Mouse (Mus musculus): ENCODE data around the gene Smc1b. TPM values are rescaled to one million over a fixed set of nuclear protein-coding genes. Genes with fewer than 3 reads are reported as not detected.

Gene Smc1b
- polyA plus RNA-seq, 1 experiment from 2014 or later = 0.39 TPM

Other genes starting within 250 kb of the Smc1b start
- 0.38 and 0.44 TPM in 2 replicates for gene Gm29666, start 211.9 kb downstream of the Smc1b start, polyA plus RNA-seq (2015; fragmentation: Nextera tagmentation; extraction: Ambion mirVana)
- gene Nup50, start 208.6 kb downstream of the Smc1b start, polyA plus RNA-seq (2015; fragmentation: Nextera tagmentation; extraction: Ambion mirVana) = 37.5 and 39.8 TPM in 2 replicates
- gene 5031439G07Rik, start 143.4 kb downstream of the Smc1b start, polyA plus RNA-seq (2015; fragmentation: Nextera tagmentation; extraction: Ambion mirVana) = 6.8 and 10.6 TPM in 2 replicates
- gene Upk3a, start 114.8 kb downstream of the Smc1b start, polyA plus RNA-seq (2015; fragmentation: Nextera tagmentation; extraction: Ambion mirVana) = 8.5 and 9.1 TPM in 2 replicates
- 35.0 TPM in 2 replicates for gene Fam118a, start 103.0 kb downstream of the Smc1b start, polyA plus RNA-seq (2015; fragmentation: Nextera tagmentation; extraction: Ambion mirVana)
- 0.39 and 0.49 TPM in 2 replicates for gene Ribc2, start 114 bp upstream of the Smc1b start, polyA plus RNA-seq (2015; fragmentation: Nextera tagmentation; extraction: Ambion mirVana)
- gene Fbln1, start 74.0 kb upstream of the Smc1b start, polyA plus RNA-seq (2015; fragmentation: Nextera tagmentation; extraction: Ambion mirVana) = 248 and 250 TPM in 2 replicates
- gene Atxn10, start 204.3 kb upstream of the Smc1b start, polyA plus RNA-seq (2015; fragmentation: Nextera tagmentation; extraction: Ambion mirVana) = 344 and 350 TPM in 2 replicates